Mouse (Mus musculus) megakaryocyte progenitor cell, adult 5-6 weeks (primary cell): ENCODE measurements around the gene Defb48. TPM values are rescaled to one million over a fixed set of nuclear protein-coding genes. Genes with fewer than 3 reads are reported as not detected.

Source experiments
- ATAC-seq: replicated peaks from 2 replicates; pipeline ENCODE4 v1.8.0; 2016; ENCODE audit warnings: mild to moderate bottlenecking, moderate TSS enrichment, inconsistent platforms; ENCODE audit not compliant: poor library complexity
- total RNA-seq, 2 experiments: library from RNA; stranded (forward) in 1 of 2; stranded (reverse) in 1 of 2; fragments of 157-497, 149-512 nt in 1 of 2; fragments of 200-1000 nt in 1 of 2; gene quantifications; 2 replicates each; pipeline versions ENCODE4 v1.2.3 to v1.2.4; 2015 to 2017

Gene Defb48
- total RNA-seq, 2 experiments from 2014 or later, result not detected

GRCm38 (mm10) chr14:62936631-62937380 is 47.5 kb downstream of the Defb48 start:
- ATAC-seq, result no peak

- ATAC-seq, result no peak
Measured at GRCm38 (mm10) chr14:62935361-62935760, 48.9 kb downstream of the Defb48 start.

DNA sequence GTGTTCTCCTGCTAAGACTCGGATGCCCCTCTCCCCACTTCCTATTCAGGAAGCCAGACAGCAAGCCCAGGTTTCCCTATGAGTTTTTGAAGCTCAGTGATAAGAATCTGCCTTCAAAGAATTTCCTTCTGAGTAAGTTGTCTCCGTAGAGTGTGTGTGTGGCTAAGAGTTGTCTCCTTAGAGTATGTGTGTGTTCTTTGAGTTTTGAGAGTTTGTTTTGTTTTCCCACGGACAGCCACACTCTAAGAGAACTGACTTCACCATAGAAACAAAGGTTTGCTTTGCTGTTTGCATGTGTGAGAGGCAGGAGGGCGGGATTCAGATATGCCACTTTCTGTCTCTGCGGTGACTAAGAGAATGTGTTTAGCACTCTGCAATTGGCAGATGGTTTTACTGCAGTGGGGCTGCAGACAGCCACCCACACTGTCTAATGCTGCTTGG is 56.2 kb downstream of the Defb48 start:
- ATAC-seq, result no peak

Other genes with a start within 250 kb of the Defb48 start
- gene Ints6, start 223.3 kb downstream of the Defb48 start, total RNA-seq (2015), result 55.1 and 62.4 TPM in 2 replicates
- 77.3 and 85.7 TPM in 2 replicates for gene Ints6, start 223.3 kb downstream of the Defb48 start, total RNA-seq (2017)
- gene Wdfy2, start 146.8 kb downstream of the Defb48 start, total RNA-seq (2015), result 18.2 and 19.6 TPM in 2 replicates
- gene Wdfy2, start 146.8 kb downstream of the Defb48 start, total RNA-seq (2017), result 22.1 and 24.2 TPM in 2 replicates
- not detected in 2 replicates for gene Defb47, start 13.6 kb upstream of the Defb48 start, total RNA-seq (2015)
- gene Defb47, start 13.6 kb upstream of the Defb48 start, total RNA-seq (2017), result not detected in 2 replicates
- not detected in 2 replicates for gene Defb43, start 27.3 kb upstream of the Defb48 start, total RNA-seq (2015)
- not detected in 2 replicates for gene Defb43, start 27.3 kb upstream of the Defb48 start, total RNA-seq (2017)
- not detected in 2 replicates for gene Defb42, start 62.5 kb upstream of the Defb48 start, total RNA-seq (2015)
- gene Defb42, start 62.5 kb upstream of the Defb48 start, total RNA-seq (2017), result not detected in 2 replicates
- not detected in 2 replicates for gene Defb30, start 65.5 kb upstream of the Defb48 start, total RNA-seq (2015)
- not detected in 2 replicates for gene Defb30, start 65.5 kb upstream of the Defb48 start, total RNA-seq (2017)